ENCODE assay signal across 10 mouse cellular contexts in the genomic region with DNA sequence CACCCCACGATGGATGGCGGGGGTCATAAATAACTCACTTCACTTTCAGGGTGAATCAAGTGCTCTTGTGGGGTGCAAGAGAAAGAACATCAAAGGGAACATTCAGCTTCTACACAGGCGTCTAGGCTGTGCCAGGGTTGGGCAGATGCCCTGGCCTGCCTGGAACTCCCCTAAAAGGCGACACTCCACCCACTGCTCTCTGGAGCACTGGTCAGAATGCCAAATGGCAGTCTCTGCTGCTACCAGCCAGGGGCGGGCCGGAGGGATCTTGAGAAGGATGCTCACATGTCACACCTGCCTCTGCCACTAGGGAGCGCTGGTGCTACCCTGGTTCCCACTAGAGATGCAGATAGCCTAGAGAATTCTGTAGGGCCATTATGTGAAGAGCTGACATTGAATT.
DNase-seq lines count a peak whose midpoint lies in the region; ATAC-seq lines count a peak whose summit lies in the region.
"Had no signal": no experiment of that assay in that cellular context is flagged by ENCODE, and none has a peak within 500 bp of the region (broad histone marks: within the 10 kb centered on the region; RNA-seq: fewer than 3 reads in every experiment).

No protein-coding gene starts in this region.

- peak; percentile 36 for DNase-seq in hindbrain, embryonic 10.5 days (ENCODE audit: low spot score)
- DNase-seq in adrenal gland, postnatal 10 days = peak; percentile 85
- peak; percentile 52 for DNase-seq in embryo, embryonic 9.5 days (ENCODE audit: extremely low spot score)
- DNase-seq in heart, adult 9 months (ENCODE audit: low spot score in 2 of 2) = peak; percentile 16 to 29
- peak; percentile 64 for DNase-seq in left cerebral cortex, adult 11 months (ENCODE audit: low spot score)
- peak; percentile 57 for DNase-seq in neural tube, embryonic 10.5 days (ENCODE audit: extremely low spot score, low spot score)
- DNase-seq in spleen, postnatal 4 days (ENCODE audit: low spot score in 2 of 2) = no peak

- no peak overlapping the region for H3K27ac ChIP-seq in hindbrain, embryonic 10.5 days
- H3K27ac ChIP-seq in hindbrain, embryonic 13.5 days = no peak overlapping the region
- H3K27ac ChIP-seq: limb, embryonic 12.5 days had no signal

- ATAC-seq in hindbrain, embryonic 13.5 days (ENCODE audit: low FRiP score) = no peak

- no peak overlapping the region for H3K4me3 ChIP-seq in hindbrain, embryonic 10.5 days
- H3K4me3 ChIP-seq in hindbrain, embryonic 13.5 days = no peak overlapping the region
- H3K4me3 ChIP-seq: limb, embryonic 12.5 days had no signal

- peaks cover 12% of the 10 kb centered on the region for H3K27me3 ChIP-seq in hindbrain, embryonic 10.5 days (ENCODE audit: insufficient read depth, poor library complexity, severe bottlenecking)
- H3K27me3 ChIP-seq in hindbrain, embryonic 13.5 days = peaks cover 4% of the 10 kb centered on the region; the same call in 1 of the 2 replicates

- H3K36me3 ChIP-seq in hindbrain, embryonic 10.5 days = no peaks in the 10 kb centered on the region
- H3K36me3 ChIP-seq in hindbrain, embryonic 13.5 days = no peaks in the 10 kb centered on the region
- H3K36me3 ChIP-seq: G1E; limb, embryonic 12.5 days had no signal

- WGBS in hindbrain, embryonic 10.5 days = 66% methylated on average over 7 of the region's 7 CpGs
- WGBS in hindbrain, embryonic 13.5 days = 57% methylated on average over 7 of the region's 7 CpGs

- H3K9ac ChIP-seq in hindbrain, embryonic 13.5 days = no peak overlapping the region
- H3K9ac ChIP-seq: limb, embryonic 12.5 days had no signal

- no peaks in the 10 kb centered on the region for H3K9me3 ChIP-seq in hindbrain, embryonic 10.5 days
- H3K9me3 ChIP-seq in hindbrain, embryonic 13.5 days = no peaks in the 10 kb centered on the region

- no peak overlapping the region for H3K4me2 ChIP-seq in hindbrain, embryonic 13.5 days
- H3K4me2 ChIP-seq: limb, embryonic 12.5 days had no signal

- H3K4me1 ChIP-seq in hindbrain, embryonic 10.5 days (replicated peaks) = 0 out of 2 replicates have a peak, but pooled peaks cover 9% of the 10 kb centered on the region
- H3K4me1 ChIP-seq in hindbrain, embryonic 13.5 days (replicated peaks) = peaks cover 20% of the 10 kb centered on the region

Comparison
In these comparisons a context has a peak if more than half of its experiments do, and no peak if none do; other contexts are left out.
1. DNase-seq: peak in hindbrain, embryonic 10.5 days (single experiment), adrenal gland, postnatal 10 days (single experiment), embryo, embryonic 9.5 days (single experiment), heart, adult 9 months (2 of 2), left cerebral cortex, adult 11 months (single experiment) and neural tube, embryonic 10.5 days (single experiment); none in spleen, postnatal 4 days (0 of 2).